Mouse (Mus musculus): ENCODE measurements around the gene Barx1. TPM values are rescaled to one million over a fixed set of nuclear protein-coding genes. Genes with fewer than 3 reads are reported as not detected.

Barx1 gene
- not detected for total RNA-seq (2021)
- long read RNA-seq, experiment 1 = 0 reads
- long read RNA-seq, experiment 2 = 0 reads

GRCm38 (mm10) chr13:48662431-48663143 lies at the start of gene Barx1:
Gene Barx1 (plus strand): TSS chr13:48662998.
- DNase-seq (ENCODE audit: low spot score in 2 of 2) = no peak

- no peak for DNase-seq (ENCODE audit: low spot score in 2 of 2)
Measured at GRCm38 (mm10) chr13:48614525-48614924, 48.3 kb upstream of the Barx1 start.

GRCm38 (mm10) chr13:48617774-48618173 lies 45.0 kb upstream of the Barx1 start:
- no peak for DNase-seq (ENCODE audit: low spot score in 2 of 2)

- DNase-seq (ENCODE audit: low spot score in 2 of 2) = no peak
Measured at GRCm38 (mm10) chr13:48618890-48619289, 43.9 kb upstream of the Barx1 start.

GRCm38 (mm10) chr13:48624968-48625398 lies 37.8 kb upstream of the Barx1 start:
- DNase-seq (ENCODE audit: low spot score in 2 of 2) = no peak

GRCm38 (mm10) chr13:48625433-48626184 lies 37.2 kb upstream of the Barx1 start, which contains the start of gene Ptpdc1:
Gene Ptpdc1 (minus strand): TSS chr13:48625664.
- peak; percentile 97 to 99 for DNase-seq (ENCODE audit: low spot score in 2 of 2)

GRCm38 (mm10) chr13:48631691-48632090 lies 31.1 kb upstream of the Barx1 start:
- DNase-seq (ENCODE audit: low spot score in 2 of 2) = no peak

- no peak for DNase-seq (ENCODE audit: low spot score in 2 of 2)
Measured at GRCm38 (mm10) chr13:48637706-48638105, 25.1 kb upstream of the Barx1 start.

GRCm38 (mm10) chr13:48639570-48639969 lies 23.2 kb upstream of the Barx1 start:
- DNase-seq (ENCODE audit: low spot score in 2 of 2) = peak; percentile 56 to 63

- no peak for DNase-seq (ENCODE audit: low spot score in 2 of 2)
Measured at GRCm38 (mm10) chr13:48643072-48643471, 19.7 kb upstream of the Barx1 start.

- DNase-seq (ENCODE audit: low spot score in 2 of 2) = no peak
Measured at GRCm38 (mm10) chr13:48643991-48644390, 18.8 kb upstream of the Barx1 start.

GRCm38 (mm10) chr13:48646696-48647095 lies 16.1 kb upstream of the Barx1 start:
- no peak for DNase-seq (ENCODE audit: low spot score in 2 of 2)

GRCm38 (mm10) chr13:48650615-48651014 lies 12.2 kb upstream of the Barx1 start:
- no peak for DNase-seq (ENCODE audit: low spot score in 2 of 2)

- no peak for DNase-seq (ENCODE audit: low spot score in 2 of 2)
Measured at GRCm38 (mm10) chr13:48651132-48652065, 11.4 kb upstream of the Barx1 start.

- peak; percentile 69 to 83 for DNase-seq (ENCODE audit: low spot score in 2 of 2)
Measured at GRCm38 (mm10) chr13:48653788-48654770, 8.7 kb upstream of the Barx1 start.

GRCm38 (mm10) chr13:48655637-48656036 lies 7.2 kb upstream of the Barx1 start:
- DNase-seq (ENCODE audit: low spot score in 2 of 2) = peak; percentile 52 to 72

- no peak for DNase-seq (ENCODE audit: low spot score in 2 of 2)
Measured at GRCm38 (mm10) chr13:48657791-48658190, 5.0 kb upstream of the Barx1 start.

GRCm38 (mm10) chr13:48658588-48659253 lies 4.1 kb upstream of the Barx1 start:
- no peak for DNase-seq (ENCODE audit: low spot score in 2 of 2)

Measured in left cerebral cortex, adult 18-20 months (tissue).